Mouse (Mus musculus) spleen, postnatal 4 days (tissue): ENCODE data around the gene Baz2a.
"Not testable (repeated sequence)": the region's sequence is repeated elsewhere in the genome, so short reads cannot be mapped to it uniquely, and the experiment has no call there.

Experiments
- DNase-seq, 2 experiments: peaks; one replicate each; pipeline ENCODE4 v3.0.0; 2022; ENCODE audit warnings: low spot score in 2 of 2

The Baz2a gene

GRCm38 (mm10) chr10:128111227-128111626 is 19.9 kb downstream of the Baz2a start:
- no peak for DNase-seq

- DNase-seq: no peak
Measured at GRCm38 (mm10) chr10:128123833-128124232, 32.5 kb downstream of the Baz2a start.

DNA sequence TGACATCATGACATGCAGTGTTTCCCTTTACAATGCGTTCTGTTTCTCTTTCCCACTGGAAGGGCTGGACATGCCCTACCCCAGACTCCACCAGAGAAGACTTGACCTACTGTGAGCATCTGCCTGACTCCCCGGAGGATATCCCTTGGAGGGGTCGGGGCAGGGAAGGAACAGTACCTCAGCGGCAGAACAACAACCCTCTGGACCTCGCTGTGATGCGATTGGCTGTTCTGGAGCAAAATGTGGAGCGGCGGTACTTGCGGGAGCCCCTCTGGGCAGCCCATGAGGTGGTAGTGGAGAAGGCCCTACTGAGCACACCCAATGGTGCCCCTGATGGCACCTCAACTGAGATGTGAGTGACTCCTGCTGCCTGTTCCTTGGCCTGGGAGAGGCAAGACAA is 33.5 kb downstream of the Baz2a start:
- DNase-seq: no peak

DNA sequence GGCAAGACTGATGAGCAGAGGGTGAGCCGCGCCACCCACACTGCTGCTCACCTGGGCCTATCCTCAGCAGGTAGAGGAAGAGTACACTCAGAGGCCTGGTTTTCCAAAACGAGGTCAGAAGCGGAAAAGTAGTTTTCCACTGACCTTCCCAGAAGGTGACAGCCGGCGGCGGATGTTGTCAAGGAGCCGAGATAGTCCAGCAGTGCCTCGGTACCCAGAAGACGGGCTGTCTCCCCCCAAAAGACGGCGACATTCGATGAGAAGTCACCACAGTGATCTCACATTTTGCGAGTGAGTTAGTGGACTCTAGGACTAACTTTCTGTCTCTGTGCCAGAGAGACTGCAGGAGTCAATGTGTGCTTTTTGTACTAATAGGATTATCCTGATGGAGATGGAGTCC is 34.6 kb downstream of the Baz2a start:
- no peak for DNase-seq

- no peak for DNase-seq
Measured at GRCm38 (mm10) chr10:128127497-128127896, 36.1 kb downstream of the Baz2a start.

- no peak for DNase-seq
Measured at GRCm38 (mm10) chr10:128128143-128128542, 36.8 kb downstream of the Baz2a start.

GRCm38 (mm10) chr10:128131297-128131696 is 39.9 kb downstream of the Baz2a start:
- DNase-seq: no peak

DNA sequence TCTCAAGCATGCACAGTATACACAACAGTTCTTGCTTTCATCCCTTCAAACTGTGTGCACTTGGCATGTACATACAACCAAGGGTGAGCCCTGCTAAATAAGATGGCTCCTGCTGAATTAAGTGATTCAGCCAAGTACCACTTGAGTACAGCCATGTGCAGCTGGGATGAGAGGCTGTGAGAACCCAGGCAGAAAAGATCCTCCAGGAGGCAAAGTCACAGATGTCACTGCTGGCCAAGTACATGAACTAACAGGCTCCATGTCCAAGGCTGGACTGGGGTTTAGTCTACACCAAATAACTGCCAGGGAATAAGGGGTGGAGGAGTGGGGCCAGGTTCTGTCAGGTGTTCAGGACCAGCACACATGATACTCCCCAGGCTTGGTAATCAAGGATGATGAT is 40.4 kb downstream of the Baz2a start:
- no peak for DNase-seq

- DNase-seq: no peak
Measured at GRCm38 (mm10) chr10:128133650-128134332, 42.4 kb downstream of the Baz2a start.

GRCm38 (mm10) chr10:128135374-128135773 is 44.0 kb downstream of the Baz2a start:
- no peak for DNase-seq

- DNase-seq: peak; percentile 63 to 84
Measured at GRCm38 (mm10) chr10:128140236-128140952, 49.0 kb downstream of the Baz2a start.

DNA sequence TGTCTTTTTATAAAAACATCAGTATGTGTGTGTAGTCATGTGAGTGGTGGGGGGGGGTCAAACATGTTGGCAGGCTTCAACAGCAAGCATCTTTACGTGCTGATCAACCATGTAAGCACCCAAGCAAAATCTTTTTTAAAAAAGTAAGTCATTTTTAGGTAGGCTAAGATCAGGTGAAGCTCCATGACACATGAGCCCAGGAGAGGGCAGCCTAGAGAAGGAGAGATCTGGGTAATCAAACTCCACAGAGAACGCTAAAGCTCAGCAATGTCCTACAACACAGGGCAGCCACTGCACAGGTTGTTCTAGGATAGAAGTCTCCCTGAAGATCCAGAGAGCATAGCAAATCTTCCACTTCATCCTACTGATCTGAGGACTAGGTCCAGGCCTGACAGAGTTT is 50.8 kb downstream of the Baz2a start:
- no peak for DNase-seq

- no peak for DNase-seq
Measured at GRCm38 (mm10) chr10:128143659-128144058, 52.3 kb downstream of the Baz2a start.

DNA sequence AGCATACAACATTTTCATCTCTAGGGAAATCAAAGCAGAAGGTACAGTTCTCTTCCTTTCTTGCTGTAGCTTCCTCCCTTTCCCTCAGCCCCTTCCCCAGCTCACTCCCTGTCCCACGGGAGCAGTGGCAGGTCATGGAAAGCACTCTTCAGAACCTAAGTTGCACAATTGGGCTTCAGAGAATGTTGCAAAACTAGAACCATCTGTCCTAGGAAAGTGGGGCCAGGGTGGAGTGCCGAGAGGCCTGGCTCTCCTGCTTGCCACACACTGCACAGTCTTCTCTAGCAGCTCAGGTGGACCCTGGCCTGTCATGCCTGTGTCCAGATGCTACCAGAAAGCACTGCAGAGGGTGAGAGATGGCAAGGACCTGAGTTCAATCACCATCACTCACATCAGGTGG is 53.6 kb downstream of the Baz2a start:
- no peak for DNase-seq

DNA sequence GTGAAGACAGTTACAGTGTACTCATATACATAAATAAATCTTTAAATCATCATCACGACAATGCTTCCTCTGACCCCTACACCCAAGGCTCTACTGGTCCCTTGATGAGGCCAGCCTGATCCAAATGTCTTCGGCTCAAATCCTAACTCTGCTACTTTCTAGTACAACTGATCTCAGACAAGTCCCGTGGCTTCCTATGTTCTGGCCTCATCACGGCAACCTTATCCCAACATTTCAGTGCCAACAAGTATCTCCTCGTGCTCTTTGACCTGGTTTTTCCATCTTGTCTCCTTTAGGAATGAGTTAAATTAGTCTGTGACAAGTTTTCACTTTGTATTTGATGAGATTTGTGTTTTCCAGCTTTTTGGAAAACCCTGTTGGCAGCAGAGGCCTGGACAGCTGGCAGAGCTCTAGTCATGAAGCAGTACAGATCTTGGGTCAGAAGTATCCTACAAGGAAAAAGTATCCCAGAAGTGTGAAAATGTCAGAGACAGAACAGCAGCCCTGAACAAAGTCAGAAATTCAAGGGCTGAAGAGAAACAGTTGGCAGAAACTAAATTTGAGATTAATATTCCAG is 57.5 kb downstream of the Baz2a start:
- DNase-seq: no peak

DNA sequence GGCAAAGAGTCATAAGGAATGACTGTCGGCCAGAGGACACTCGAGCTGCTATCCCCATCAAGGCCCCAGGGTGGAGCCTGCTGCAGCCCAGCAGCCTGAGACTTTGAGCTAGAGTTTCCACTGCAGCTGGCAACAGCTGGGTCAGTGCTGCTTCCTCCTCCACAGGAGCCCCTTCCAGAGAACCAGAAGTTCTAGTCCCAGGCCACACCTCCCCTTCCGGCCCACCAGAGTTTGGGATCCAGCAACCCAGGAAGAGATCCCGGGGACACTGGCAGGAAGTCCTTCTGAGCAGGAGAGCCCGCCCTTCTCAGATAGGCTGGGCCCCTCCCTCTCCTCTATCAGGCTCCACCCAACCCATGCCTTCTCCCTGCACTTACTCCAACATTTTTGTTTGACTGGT is 58.2 kb downstream of the Baz2a start:
- peak; percentile 62 to 75 for DNase-seq

DNA sequence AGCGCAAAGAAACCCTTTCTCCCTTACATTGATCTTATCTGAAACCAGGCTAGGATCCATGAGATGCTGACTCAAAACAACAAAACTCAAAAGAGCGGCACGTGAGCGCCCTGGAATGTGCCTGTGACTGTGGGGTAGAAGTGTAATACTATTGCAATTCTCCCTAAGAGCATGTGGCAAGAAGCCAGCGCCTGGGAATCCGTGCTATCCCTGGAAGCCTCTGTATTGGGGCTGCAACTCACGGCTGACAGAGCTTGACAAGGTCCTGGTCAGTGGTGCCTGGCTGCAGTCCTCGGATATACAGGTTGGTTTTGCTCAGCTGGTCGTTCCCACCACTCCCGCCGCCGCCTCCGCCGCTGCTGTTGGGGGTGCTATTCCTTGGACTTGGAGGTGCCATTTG is 59.6 kb downstream of the Baz2a start:
- DNase-seq: no peak

- DNase-seq: no peak
Measured at GRCm38 (mm10) chr10:128153978-128154377, 62.6 kb downstream of the Baz2a start.

DNA sequence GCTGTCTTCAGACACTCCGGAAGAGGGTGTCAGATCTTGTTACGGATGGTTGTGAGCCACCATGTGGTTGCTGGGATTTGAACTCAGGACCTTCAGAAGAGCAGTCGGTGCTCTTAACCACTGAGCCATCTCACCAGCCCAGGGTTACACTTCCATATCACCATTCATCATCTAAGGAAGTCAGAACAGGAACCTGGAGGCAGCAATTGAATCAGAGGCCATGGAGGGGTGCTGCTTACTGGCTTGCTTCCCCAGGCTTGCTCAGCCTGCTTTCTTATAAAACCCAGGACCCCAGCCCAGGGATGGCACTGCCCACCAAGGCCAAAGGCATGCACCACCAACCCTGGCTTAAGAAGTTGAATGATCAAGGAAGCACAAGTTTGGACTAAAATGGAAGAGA is 74.3 kb downstream of the Baz2a start:
- not testable (repeated sequence) for DNase-seq

DNA sequence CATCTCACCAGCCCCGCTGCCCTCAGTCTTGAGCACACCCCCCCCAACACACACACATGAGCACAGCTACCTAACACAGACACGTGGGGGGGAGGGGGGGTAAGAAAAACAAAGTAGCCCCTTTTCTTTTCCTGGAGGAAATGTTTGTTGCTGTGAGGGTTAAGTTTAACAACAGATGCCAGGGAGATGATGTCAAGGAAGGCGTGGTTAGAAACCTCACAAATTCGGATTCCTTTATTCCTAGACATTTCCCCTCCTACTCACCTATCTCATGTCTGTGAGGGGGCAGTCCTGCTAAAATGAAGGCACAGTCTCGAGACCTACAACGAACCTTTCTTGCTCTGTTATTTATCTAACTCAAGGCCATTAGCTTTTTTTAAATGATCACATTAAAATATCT is 75.7 kb downstream of the Baz2a start:
- no peak for DNase-seq

GRCm38 (mm10) chr10:128171348-128171747 is 80.0 kb downstream of the Baz2a start:
- not testable (repeated sequence) for DNase-seq

DNA sequence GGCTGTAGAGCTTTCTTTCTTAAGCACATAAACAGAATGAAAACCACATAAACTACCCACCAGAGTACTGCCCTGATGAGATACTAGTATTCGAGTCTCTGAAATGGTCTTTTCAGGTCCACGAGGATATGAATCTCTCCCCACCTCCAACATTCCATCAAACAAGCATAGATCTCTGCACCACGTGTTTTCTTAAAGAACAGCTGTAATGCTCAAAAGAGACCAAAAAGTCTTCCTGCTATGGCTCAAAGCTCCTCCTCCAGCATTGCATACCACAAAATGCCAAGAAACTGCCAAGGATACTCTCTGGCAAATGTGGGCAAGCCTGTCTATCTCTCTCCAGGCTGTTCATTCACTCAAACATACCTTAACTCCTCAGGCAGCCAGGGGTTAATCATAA is 83.9 kb downstream of the Baz2a start:
- DNase-seq: no peak
